ENCODE assay signal across 11 mouse cellular contexts in genomic region chr13:23297737-23298136, GRCm38 (mm10). TPM values are rescaled to one million over a fixed set of nuclear protein-coding genes. Genes with fewer than 3 reads are reported as not detected.
DNase-seq lines count a peak whose midpoint lies in the region; ATAC-seq and TF ChIP-seq lines count a peak whose summit lies in the region.
"Had no signal": no experiment of that assay in that cellular context is flagged by ENCODE, and none has a peak within 500 bp of the region (broad histone marks: within the 10 kb centered on the region; RNA-seq: fewer than 3 reads in every experiment).

No protein-coding gene starts in this region.

- H3K27ac ChIP-seq in hindbrain, embryonic 14.5 days, result no peak overlapping the region
- no peak overlapping the region for H3K27ac ChIP-seq in hindbrain, embryonic 13.5 days
- no peak overlapping the region for H3K27ac ChIP-seq in forebrain, postnatal 0 days (ENCODE audit: low read depth, low read length)
- H3K27ac ChIP-seq: embryonic facial prominence, embryonic 12.5 days had no signal

- no peak overlapping the region for H3K9ac ChIP-seq in hindbrain, embryonic 14.5 days
- H3K9ac ChIP-seq in hindbrain, embryonic 13.5 days, result no peak overlapping the region
- no peak overlapping the region for H3K9ac ChIP-seq in forebrain, postnatal 0 days
- H3K9ac ChIP-seq: embryonic facial prominence, embryonic 12.5 days had no signal

- DNase-seq in hindbrain, embryonic 14.5 days (ENCODE audit: low spot score), result no peak
- DNase-seq in 416B (ENCODE audit: low read depth), result peak; percentile 52
- peak; percentile 77 for DNase-seq in MEL-GATA-1-ER (ENCODE audit: extremely low read depth, low read depth)
- DNase-seq in forebrain, postnatal 0 days, result no peak
- no peak for DNase-seq in ovary, postnatal 14 days (ENCODE audit: low spot score)
- no peak for DNase-seq in adrenal gland, adult 2 months
- no peak for DNase-seq in right cerebral cortex, postnatal 36 days (ENCODE audit: low spot score in 2 of 2)
- DNase-seq: adrenal gland, postnatal 36 days had no signal

- H3K4me3 ChIP-seq in hindbrain, embryonic 14.5 days (replicated peaks; ENCODE audit: low read length), result no peak overlapping the region
- H3K4me3 ChIP-seq in hindbrain, embryonic 13.5 days, result no peak overlapping the region
- no peak overlapping the region for H3K4me3 ChIP-seq in forebrain, postnatal 0 days (ENCODE audit: low read depth, low read length)

- no peaks in the 10 kb centered on the region for H3K4me1 ChIP-seq in hindbrain, embryonic 14.5 days (replicated peaks; ENCODE audit: control insufficient read depth, insufficient read depth, low read length)
- peaks cover 9% of the 10 kb centered on the region for H3K4me1 ChIP-seq in hindbrain, embryonic 13.5 days (replicated peaks)
- no peaks in the 10 kb centered on the region for H3K4me1 ChIP-seq in forebrain, postnatal 0 days (ENCODE audit: insufficient read depth)
- H3K4me1 ChIP-seq: embryonic facial prominence, embryonic 12.5 days had no signal

- TF ChIP-seq CTCF in forebrain, postnatal 0 days (IDR thresholded peaks at IDR 0.05; ENCODE audit: low read depth), result peak; percentile 38; the same call in 1 of the 2 replicates

- H3K36me3 ChIP-seq in hindbrain, embryonic 14.5 days (replicated peaks; ENCODE audit: control insufficient read depth, insufficient read depth), result no peaks in the 10 kb centered on the region
- no peaks in the 10 kb centered on the region for H3K36me3 ChIP-seq in hindbrain, embryonic 13.5 days
- no peaks in the 10 kb centered on the region for H3K36me3 ChIP-seq in forebrain, postnatal 0 days (ENCODE audit: insufficient read depth)
- H3K36me3 ChIP-seq: embryonic facial prominence, embryonic 12.5 days had no signal

- H3K27me3 ChIP-seq in hindbrain, embryonic 14.5 days (ENCODE audit: control insufficient read depth, insufficient read depth, low read length), result peaks cover 44% of the 10 kb centered on the region
- peaks cover 51% of the 10 kb centered on the region for H3K27me3 ChIP-seq in hindbrain, embryonic 13.5 days
- H3K27me3 ChIP-seq in forebrain, postnatal 0 days (ENCODE audit: insufficient read depth, low read length), result peaks cover 8% of the 10 kb centered on the region; the same call in 1 of the 2 replicates

- no peak for ATAC-seq in hindbrain, embryonic 14.5 days (ENCODE audit: low FRiP score)
- ATAC-seq in hindbrain, embryonic 13.5 days (ENCODE audit: low FRiP score), result no peak
- no peak for ATAC-seq in forebrain, postnatal 0 days

- peak overlapping the region; percentile 54; the same call in 1 of the 2 replicates for H3K4me2 ChIP-seq in hindbrain, embryonic 14.5 days (replicated peaks)
- no peak overlapping the region; the same call in 1 of the 2 replicates for H3K4me2 ChIP-seq in hindbrain, embryonic 13.5 days
- H3K4me2 ChIP-seq in forebrain, postnatal 0 days (ENCODE audit: low read depth), result no peak overlapping the region

- no peaks in the 10 kb centered on the region for H3K9me3 ChIP-seq in hindbrain, embryonic 14.5 days (ENCODE audit: control insufficient read depth, low read length)
- H3K9me3 ChIP-seq in hindbrain, embryonic 13.5 days, result no peaks in the 10 kb centered on the region
- H3K9me3 ChIP-seq in forebrain, postnatal 0 days (ENCODE audit: low read length), result no peaks in the 10 kb centered on the region
- H3K9me3 ChIP-seq: embryonic facial prominence, embryonic 12.5 days had no signal

- 1% methylated on average over 5 of the region's 5 CpGs for WGBS in hindbrain, embryonic 14.5 days
- WGBS in hindbrain, embryonic 13.5 days, result 4% methylated on average over 5 of the region's 5 CpGs
- WGBS in forebrain, postnatal 0 days, result 3% methylated on average over 5 of the region's 5 CpGs

RNA-seq across cellular contexts. Expression of gene Vmn1r223, which starts 50.8 kb away (rescaled TPM):
- polyA plus RNA-seq in hindbrain, embryonic 14.5 days (2014; fragmentation: Nextera tagmentation; extraction: Ambion mirVana), result not detected in 2 replicates
- polyA plus RNA-seq in hindbrain, embryonic 13.5 days (2015; fragmentation: Nextera tagmentation; extraction: Ambion mirVana), result not detected in 2 replicates
- total RNA-seq in forebrain, postnatal 0 days (2014; rRNA removed), result not detected in 2 replicates
- not detected in 2 replicates for polyA plus RNA-seq in forebrain, postnatal 0 days (2015; fragmentation: Nextera tagmentation; extraction: Ambion mirVana)
- not detected for total RNA-seq in adrenal gland, adult 2 months (2021)
- not detected in 2 replicates for polyA plus RNA-seq in adrenal gland, adult 2 months (2012; rRNA removed)
- total RNA-seq: adrenal gland, postnatal 36 days; megakaryocyte-erythroid progenitor cell, adult 5-6 weeks had no signal
- polyA plus RNA-seq: embryonic facial prominence, embryonic 12.5 days had no signal

Comparison
In these comparisons a context has a peak if more than half of its experiments do, and no peak if none do; other contexts are left out.
1. DNase-seq: peak in 416B (single experiment) and MEL-GATA-1-ER (single experiment); none in hindbrain, embryonic 14.5 days (single experiment), forebrain, postnatal 0 days (single experiment), ovary, postnatal 14 days (single experiment), adrenal gland, adult 2 months (single experiment) and right cerebral cortex, postnatal 36 days (0 of 2).